Mouse (Mus musculus) thymus, adult 2 months (tissue): ENCODE measurements around the gene Zfp597. TPM values are rescaled to one million over a fixed set of nuclear protein-coding genes. Genes with fewer than 3 reads are reported as not detected.

ENCODE experiments used
- DNase-seq: peaks from one replicate; pipeline ENCODE4 v3.0.0; 2021
- H3K27ac ChIP-seq: fragments of 200-500 bp; 2 replicates; pipeline ENCODE4 v1.5.1; 2012; ENCODE audit warnings: low read length, control low read depth; ENCODE audit not compliant: control insufficient read depth, insufficient read depth
- H3K27me3 ChIP-seq: fragments of 200-500 bp; 2 replicates; pipeline ENCODE4 v1.6.1; 2012; ENCODE audit warnings: mild to moderate bottlenecking, low read length, moderate library complexity, mixed read lengths; ENCODE audit not compliant: control insufficient read depth, insufficient read depth
- H3K36me3 ChIP-seq: fragments of 200-500 bp; 2 replicates; pipeline ENCODE4 v1.6.1; 2012; ENCODE audit warnings: mild to moderate bottlenecking, low read length, moderate library complexity; ENCODE audit not compliant: control insufficient read depth, insufficient read depth
- H3K4me1 ChIP-seq: fragments of 200-500 bp; replicated peaks from 2 replicates; pipeline ENCODE4 v1.6.1; 2012; ENCODE audit warnings: low read length; ENCODE audit not compliant: control insufficient read depth, insufficient read depth
- H3K4me3 ChIP-seq: fragments of 200-500 bp; 2 replicates; pipeline ENCODE4 v1.5.1; 2012; ENCODE audit warnings: mild to moderate bottlenecking, low read length, control low read depth, moderate library complexity; ENCODE audit not compliant: control insufficient read depth, insufficient read depth
- CTCF ChIP-seq: fragments of 200-500 bp; IDR thresholded peaks from 2 replicates; pipeline ENCODE4 v1.5.1; 2012; ENCODE audit warnings: mild to moderate bottlenecking, control low read depth, low read length, moderate library complexity, borderline replicate concordance; ENCODE audit not compliant: control insufficient read depth, poor library complexity, insufficient read depth; ENCODE audit errors: extremely low read depth
- POLR2A ChIP-seq: fragments of 200-500 bp; IDR thresholded peaks from 2 replicates; pipeline ENCODE4 v1.6.1; 2012; ENCODE audit warnings: mild to moderate bottlenecking, low read length, control low read depth, moderate library complexity; ENCODE audit not compliant: control insufficient read depth, poor library complexity, insufficient read depth; ENCODE audit errors: extremely low read depth
- WGBS: fragments of 180-500 bp; shearing (Covaris S2); methylation state at CpG from one replicate; pipeline ENCODE4 v1.1.7; 2018; 5-methylcytosine and 5-hydroxymethylcytosine counted together
- polyA plus RNA-seq: library from polyadenylated mRNA; depleted of rRNA; stranded (reverse); fragments of >200 nt; gene quantifications from 2 replicates; pipeline ENCODE4 v1.2.3, GENCODE M21; 2012; rRNA removed

Zfp597 gene
- polyA plus RNA-seq = 6.3 and 7.5 TPM in 2 replicates

- under 1% methylated on average over 88 of the region's 88 CpGs for WGBS
- peak within 1 kb of the TSS; percentile 5; the same call in 1 of the 2 replicates for H3K27ac ChIP-seq
- H3K4me3 ChIP-seq = peak within 1 kb of the TSS; percentile 73
- H3K27me3 ChIP-seq = no peaks in the 10 kb centered on the region
- DNase-seq = peak; percentile 95
- no peak for TF ChIP-seq CTCF
- TF ChIP-seq POLR2A = peak; percentile 85
- peaks cover 3% of the 10 kb centered on the region; the same call in 1 of the 2 replicates for H3K36me3 ChIP-seq
- peaks cover 12% of the 10 kb centered on the region for H3K4me1 ChIP-seq
Measured at GRCm38 (mm10) chr16:3884201-3885064, at the start of gene Zfp597, which contains the start of gene Gm20695. Gene Zfp597 (minus strand): TSS chr16:3884561. Gene Gm20695 (plus strand): TSS chr16:3884648.

- H3K27me3 ChIP-seq = no peaks in the 10 kb centered on the region
- no peak for DNase-seq
- TF ChIP-seq POLR2A (no peak), CTCF (no peak)
- 98% methylated on average over 1 of the region's 1 CpGs for WGBS
- H3K27ac ChIP-seq = no peak overlapping the region
- H3K36me3 ChIP-seq = peaks cover 33% of the 10 kb centered on the region
- no peak overlapping the region for H3K4me3 ChIP-seq
- no peaks in the 10 kb centered on the region for H3K4me1 ChIP-seq
Measured at GRCm38 (mm10) chr16:3934091-3934490, 49.7 kb upstream of the Zfp597 start.

- 93% methylated on average over 6 of the region's 6 CpGs for whole genome bisulfite sequencing
- H3K36me3 ChIP-seq = peaks cover 33% of the 10 kb centered on the region
- no peak for TF ChIP-seq CTCF
- no peak for TF ChIP-seq POLR2A
- no peaks in the 10 kb centered on the region for H3K27me3 ChIP-seq
- H3K4me3 ChIP-seq = no peak overlapping the region
- H3K4me1 ChIP-seq = no peaks in the 10 kb centered on the region
- DNase-seq = no peak
- H3K27ac ChIP-seq = no peak overlapping the region
Measured at GRCm38 (mm10) chr16:3933536-3933935, 49.2 kb upstream of the Zfp597 start.

GRCm38 (mm10) chr16:3929151-3929550 is 44.8 kb upstream of the Zfp597 start:
- H3K4me1 ChIP-seq = no peaks in the 10 kb centered on the region
- no peak overlapping the region for H3K4me3 ChIP-seq
- WGBS = 80% methylated on average over 7 of the region's 7 CpGs
- no peak overlapping the region for H3K27ac ChIP-seq
- peaks cover 47% of the 10 kb centered on the region for H3K36me3 ChIP-seq
- H3K27me3 ChIP-seq = no peaks in the 10 kb centered on the region
- TF ChIP-seq POLR2A = no peak
- TF ChIP-seq CTCF = no peak
- no peak for DNase-seq

GRCm38 (mm10) chr16:3928582-3928981 is 44.2 kb upstream of the Zfp597 start:
- H3K4me3 ChIP-seq = no peak overlapping the region
- H3K27ac ChIP-seq = no peak overlapping the region
- H3K36me3 ChIP-seq = peaks cover 47% of the 10 kb centered on the region
- TF ChIP-seq CTCF (no peak), POLR2A (no peak)
- H3K27me3 ChIP-seq = no peaks in the 10 kb centered on the region
- no peak for DNase-seq
- 83% methylated on average over 1 of the region's 1 CpGs for WGBS
- no peaks in the 10 kb centered on the region for H3K4me1 ChIP-seq

GRCm38 (mm10) chr16:3923966-3924365 is 39.6 kb upstream of the Zfp597 start:
- Histone ChIP-seq H3K27ac (no peak overlapping the region), H3K4me3 (no peak overlapping the region), H3K27me3 (no peaks in the 10 kb centered on the region), H3K36me3 (peaks cover 66% of the 10 kb centered on the region), H3K4me1 (no peaks in the 10 kb centered on the region)
- 93% methylated on average over 4 of the region's 4 CpGs for WGBS
- DNase-seq = no peak
- no peak for TF ChIP-seq POLR2A
- TF ChIP-seq CTCF = no peak
